Mouse (Mus musculus): Measurements from ENCODE around the gene Mtss1l. TPM values are rescaled to one million over a fixed set of nuclear protein-coding genes. Genes with fewer than 3 reads are reported as not detected.
A peak's percentile ranks its signal among the peaks of the same experiment; 100 is the strongest.

The Mtss1l gene
- total RNA-seq, 2 experiments from 2014 or later: 31.4 to 32.9 TPM

DNA sequence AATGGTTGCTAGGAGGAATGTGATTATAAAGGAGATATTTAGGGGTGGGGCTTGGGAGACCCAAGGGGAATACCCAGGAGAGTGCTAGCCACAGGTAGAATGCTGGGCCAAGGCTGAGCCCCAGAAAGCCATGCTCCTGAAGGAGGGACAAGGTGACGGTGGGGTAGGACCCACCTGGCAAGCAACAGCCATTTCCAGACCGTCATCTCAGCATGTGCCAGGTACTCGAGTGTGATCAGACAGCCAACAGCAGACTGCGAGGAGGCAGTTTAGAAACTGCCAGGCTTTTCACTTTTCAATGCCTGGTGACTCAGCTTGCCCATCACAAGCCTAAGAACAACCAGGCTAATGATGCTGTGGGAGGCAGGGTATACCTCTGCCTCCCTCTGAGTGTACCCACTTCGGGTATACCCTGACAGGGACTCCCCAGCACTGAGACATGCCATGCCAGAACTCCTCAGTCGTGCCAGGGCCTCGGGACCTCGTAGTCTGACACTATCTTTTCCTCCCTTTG, 10.1 kb downstream of the Mtss1l start:
- intact Hi-C loops (cut with DNase I): no loop called here
- DNase-seq: no peak

- DNase-seq: no peak
- intact Hi-C loops (cut with DNase I): no loop called here
Observed at GRCm38 (mm10) chr8:110733036-110733435, 11.8 kb downstream of the Mtss1l start.

- intact Hi-C loops (cut with DNase I): no loop called here
- no peak for DNase-seq
Observed at GRCm38 (mm10) chr8:110738591-110739195, 17.4 kb downstream of the Mtss1l start.

DNA sequence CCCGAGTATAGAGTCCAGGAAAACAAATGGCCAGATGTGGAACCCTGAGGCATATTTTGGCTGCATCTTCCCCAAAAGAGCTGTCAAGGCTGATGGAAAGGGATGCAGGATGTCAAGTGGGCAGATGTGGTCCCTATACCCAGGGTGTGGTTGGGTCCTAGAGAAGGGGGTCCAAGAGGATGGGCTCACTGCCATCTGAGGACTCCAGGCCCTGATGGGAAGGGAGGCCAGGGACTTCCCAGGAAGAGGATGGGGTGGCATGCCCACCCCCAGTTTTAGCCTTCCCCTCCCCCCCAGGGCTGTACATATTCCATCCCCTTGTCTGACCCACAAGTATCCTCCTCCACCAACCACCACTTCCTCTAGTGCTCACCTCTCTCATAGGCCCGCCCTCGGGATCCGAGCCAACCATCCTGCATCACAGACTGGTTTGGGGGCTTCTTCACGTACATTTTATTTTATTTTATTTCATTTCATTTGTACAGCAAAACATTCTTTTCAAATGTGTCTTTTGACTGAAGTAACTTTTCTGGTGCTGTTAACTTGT, 19.4 kb downstream of the Mtss1l start:
- no peak for DNase-seq
- intact Hi-C loops (cut with DNase I): no loop called here

DNA sequence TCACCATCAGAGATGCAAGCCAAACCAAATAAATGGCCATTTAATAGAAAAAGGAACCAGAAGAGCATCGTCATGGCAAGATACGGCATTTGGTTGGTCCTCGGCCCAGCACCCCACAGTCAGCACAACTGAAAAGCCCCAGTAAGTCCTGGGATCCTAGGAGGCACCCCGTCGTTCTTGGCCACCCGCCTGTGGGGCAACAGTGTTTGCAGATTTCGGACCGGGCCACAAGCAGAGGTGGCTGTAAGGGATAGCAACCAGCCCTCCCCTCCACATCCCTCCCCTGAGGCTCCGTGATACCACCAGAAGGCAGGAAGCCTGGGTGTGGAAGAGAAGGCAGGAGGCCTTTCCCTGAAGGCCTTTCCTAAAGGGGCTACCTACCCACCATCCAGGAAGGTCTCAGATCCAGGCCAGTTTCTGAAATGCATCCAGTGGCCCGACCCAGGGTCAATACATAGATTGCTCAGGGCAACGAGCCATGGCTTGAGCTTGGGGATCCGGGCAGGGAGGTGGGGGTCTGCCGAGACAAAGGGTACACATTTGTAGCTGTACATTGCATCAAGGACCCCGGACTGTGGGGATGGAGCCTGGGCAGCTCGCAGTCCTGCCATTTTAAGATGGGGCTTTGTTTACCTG, 20.7 kb downstream of the Mtss1l start:
- intact Hi-C loops (cut with DNase I): no loop called here

DNA sequence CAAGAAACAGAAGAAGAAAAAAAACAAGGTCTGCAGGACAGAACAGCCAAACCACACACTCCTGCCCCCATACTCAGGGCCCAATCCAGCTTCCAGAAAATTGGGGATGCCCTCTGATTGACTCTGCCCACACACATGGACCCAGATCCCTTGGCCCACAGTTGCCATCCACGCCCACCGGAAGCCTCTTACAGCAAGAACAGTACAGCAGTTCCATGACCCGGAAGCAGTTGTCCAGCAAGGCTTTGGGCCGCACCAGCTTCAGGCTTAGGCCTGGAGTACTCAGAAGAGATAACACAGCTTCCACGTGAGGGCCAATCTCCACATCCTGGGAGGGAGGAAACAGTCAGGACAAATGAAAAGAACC, 21.2 kb downstream of the Mtss1l start:
- DNase-seq: no peak
- intact Hi-C loops (cut with DNase I): no loop called here

More for the DNA sequence above, 20.7 kb downstream of the Mtss1l start:
- DNase-seq: no peak

DNA sequence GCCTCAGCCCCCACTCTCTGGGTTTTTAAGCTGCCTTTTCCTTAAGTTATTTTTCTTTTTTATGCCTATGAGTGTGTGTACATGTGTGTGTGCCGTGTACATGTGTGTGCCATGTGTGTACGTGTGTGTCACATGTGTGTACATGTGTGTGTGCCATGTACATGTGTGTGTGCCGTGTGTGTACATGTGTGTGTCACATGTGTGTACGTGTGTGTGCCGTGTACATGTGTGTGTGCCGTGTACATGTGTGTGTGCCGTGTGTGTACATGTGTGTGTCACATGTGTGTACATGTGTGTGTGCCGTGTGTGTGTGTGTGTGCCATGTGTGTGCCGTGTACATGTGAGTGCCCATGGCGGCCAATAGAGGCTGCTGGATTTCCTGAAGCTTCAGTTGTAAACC, 23.9 kb downstream of the Mtss1l start:
- DNase-seq: no peak
- intact Hi-C loops (cut with DNase I): loop anchor here (5.0 kb wide), 1 partner anchor 227 kb away; no protein-coding TSS in a partner anchor

DNA sequence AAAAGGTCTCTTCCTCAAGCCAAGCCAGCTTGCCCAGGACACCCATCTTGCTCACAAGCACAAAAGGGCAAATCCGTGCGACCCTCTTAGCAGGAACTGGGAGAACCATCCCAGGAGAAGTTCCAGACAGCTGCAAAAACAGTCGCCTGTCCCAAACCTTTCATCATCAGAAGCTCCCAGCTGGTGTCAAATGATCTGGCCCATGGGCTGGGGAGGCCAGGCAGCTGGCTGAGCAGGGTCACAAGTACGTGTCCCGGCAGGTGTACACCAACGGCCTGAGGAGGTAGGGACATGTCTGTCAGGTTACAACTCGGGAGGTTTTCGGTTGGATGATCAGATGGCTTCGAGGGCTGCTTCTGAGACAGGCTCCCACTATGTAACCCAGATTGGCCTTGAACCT, 25.4 kb downstream of the Mtss1l start:
- intact Hi-C loops (cut with DNase I): loop anchor here (5.0 kb wide), 1 partner anchor 226 kb away; no protein-coding TSS in a partner anchor
- DNase-seq: no peak

GRCm38 (mm10) chr8:110749500-110750170, 28.4 kb downstream of the Mtss1l start:
- DNase-seq: peak in 1 of 2 experiments; percentile 73
- intact Hi-C loops (cut with DNase I): loop anchor here (5.0 kb wide), 5 partner anchors 58 to 343 kb away; partner anchors contain the start of genes Clec18a, Il34 and Pdpr

GRCm38 (mm10) chr8:110750269-110750668, 29.0 kb downstream of the Mtss1l start:
- DNase-seq: no peak
- intact Hi-C loops (cut with DNase I): loop anchor here (5.0 kb wide), 4 partner anchors 57 to 342 kb away; partner anchors contain the start of genes Clec18a, Il34 and Pdpr

DNA sequence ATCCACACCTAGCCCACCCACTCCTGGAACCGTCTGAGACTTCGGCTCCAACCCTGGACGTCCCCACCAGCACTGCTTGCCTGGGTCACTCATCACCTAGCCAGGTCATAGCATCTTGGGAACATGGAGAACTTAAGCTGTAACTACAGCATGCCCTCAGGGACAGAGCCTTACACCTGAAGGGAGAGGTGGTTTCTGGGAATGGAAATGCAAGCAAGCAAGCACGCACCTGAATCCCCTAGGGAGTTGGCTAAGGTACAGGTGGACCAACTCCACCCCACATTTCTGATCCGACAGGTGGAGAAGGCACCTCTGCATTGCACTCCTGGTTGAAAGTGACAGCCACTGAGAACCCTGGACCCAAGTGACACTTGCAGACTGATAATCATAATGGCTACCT, 30.2 kb downstream of the Mtss1l start:
- intact Hi-C loops (cut with DNase I): loop anchor here (5.0 kb wide), 4 partner anchors 56 to 341 kb away; partner anchors contain the start of genes Clec18a, Il34 and Pdpr

DNA sequence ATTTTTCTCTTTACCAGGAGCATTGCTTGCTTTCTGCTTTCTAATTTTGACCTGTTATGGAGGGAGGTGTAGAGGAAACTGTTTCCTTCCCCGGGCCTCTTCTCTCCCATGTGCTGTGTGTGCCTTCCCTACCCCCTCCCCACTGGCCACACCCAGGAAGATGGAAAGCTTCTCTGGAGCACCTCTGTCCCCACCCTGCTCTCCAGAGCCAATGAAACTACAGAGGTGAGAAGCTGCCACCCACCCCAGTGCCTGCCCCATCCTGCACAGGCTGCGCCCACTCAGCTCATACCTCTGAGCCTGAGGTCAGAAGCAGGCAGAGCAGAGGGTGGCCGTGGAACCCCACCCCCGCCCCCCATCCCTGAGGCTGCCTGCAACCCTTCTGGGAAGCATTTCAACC, 33.4 kb downstream of the Mtss1l start:
- intact Hi-C loops (cut with DNase I): loop anchor here (5.0 kb wide), 4 partner anchors 53 to 338 kb away; partner anchors contain the start of genes Clec18a, Il34 and Pdpr

More for the DNA sequence above, 30.2 kb downstream of the Mtss1l start:
- DNase-seq: no peak

DNA sequence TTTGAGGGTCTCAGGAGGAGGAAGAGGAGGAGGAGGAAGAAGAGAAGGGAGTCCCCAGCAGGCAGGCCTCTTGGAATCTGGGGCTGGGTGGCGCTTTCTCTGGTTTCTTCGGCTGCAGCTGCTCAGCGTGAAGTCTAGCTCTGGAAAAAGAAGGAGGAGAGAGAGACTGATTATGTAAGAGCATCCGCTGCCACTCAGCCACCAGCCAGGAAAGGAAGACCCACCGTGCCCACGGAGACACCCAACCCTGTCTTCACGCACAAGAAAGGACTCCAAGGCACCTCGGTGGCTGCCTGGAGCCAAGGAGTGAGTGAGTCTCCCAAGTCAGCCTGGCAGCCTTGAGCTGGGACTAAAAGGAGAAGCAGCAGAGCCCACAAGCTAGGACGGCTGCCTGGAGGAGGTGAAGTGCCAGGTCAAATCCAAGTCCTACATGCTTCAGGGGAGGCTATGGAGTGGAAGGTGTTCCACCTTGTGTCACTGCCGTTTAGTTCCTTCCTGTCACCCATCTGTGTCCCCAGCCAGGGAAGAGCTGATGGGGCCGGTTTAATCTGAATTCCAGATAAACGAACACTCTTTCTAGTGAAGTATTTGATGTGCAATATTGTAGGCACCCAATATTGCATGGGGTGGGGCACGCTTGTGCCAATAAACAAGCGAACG, 34.4 kb downstream of the Mtss1l start:
- DNase-seq: no peak
- intact Hi-C loops (cut with DNase I): no loop called here

More for the DNA sequence above, 33.4 kb downstream of the Mtss1l start:
- DNase-seq: no peak

DNA sequence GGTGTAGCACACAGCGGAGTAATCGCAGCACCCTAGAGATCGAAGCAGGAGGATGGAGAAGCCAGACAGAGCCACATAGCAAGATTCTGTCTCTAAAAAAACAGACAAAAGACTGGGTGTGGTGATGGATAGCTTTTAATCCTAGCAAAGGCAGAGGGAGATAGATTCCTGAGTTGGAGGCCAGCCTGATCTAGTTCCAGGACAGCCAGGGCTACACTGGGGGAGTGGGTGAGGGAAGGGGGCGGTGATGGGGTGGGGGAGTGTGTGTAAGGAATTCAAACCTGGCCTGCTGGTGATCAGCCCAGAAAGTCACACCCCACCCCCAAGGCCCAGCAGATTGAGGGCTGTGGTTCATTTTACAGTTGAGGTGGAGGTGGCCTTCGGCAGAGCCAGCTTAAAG, 34.9 kb downstream of the Mtss1l start:
- no peak for DNase-seq
- intact Hi-C loops (cut with DNase I): no loop called here

- intact Hi-C loops (cut with DNase I): no loop called here
- DNase-seq: no peak
Observed at GRCm38 (mm10) chr8:110760280-110760940, 39.1 kb downstream of the Mtss1l start.

- intact Hi-C loops (cut with DNase I): no loop called here
- peak; percentile 72 to 76 for DNase-seq
Observed at GRCm38 (mm10) chr8:110761185-110761584, 39.9 kb downstream of the Mtss1l start.

- intact Hi-C loops (cut with DNase I): no loop called here
- no peak for DNase-seq
Observed at GRCm38 (mm10) chr8:110761988-110762387, 40.7 kb downstream of the Mtss1l start.

DNA sequence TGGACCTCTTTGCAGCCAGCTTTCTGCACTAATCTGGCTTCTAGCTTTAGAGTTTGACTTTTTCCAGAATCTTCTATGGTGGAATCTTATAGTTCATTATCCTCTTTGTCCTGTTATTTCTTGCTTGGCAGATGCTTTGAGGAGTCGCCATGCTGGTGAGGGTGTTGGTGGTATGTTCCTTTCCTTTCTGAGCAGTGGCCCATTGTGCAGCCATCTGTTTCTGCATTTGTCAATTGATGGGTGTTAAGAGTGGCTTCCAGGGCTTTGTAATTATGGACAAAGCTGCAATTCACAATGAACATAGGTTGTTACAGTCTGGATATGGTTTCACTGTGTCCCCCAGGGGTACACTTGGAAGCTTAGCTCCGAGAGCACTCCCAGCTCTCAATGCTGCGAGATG, 43.4 kb downstream of the Mtss1l start:
- DNase-seq: no peak
- intact Hi-C loops (cut with DNase I): no loop called here

DNA sequence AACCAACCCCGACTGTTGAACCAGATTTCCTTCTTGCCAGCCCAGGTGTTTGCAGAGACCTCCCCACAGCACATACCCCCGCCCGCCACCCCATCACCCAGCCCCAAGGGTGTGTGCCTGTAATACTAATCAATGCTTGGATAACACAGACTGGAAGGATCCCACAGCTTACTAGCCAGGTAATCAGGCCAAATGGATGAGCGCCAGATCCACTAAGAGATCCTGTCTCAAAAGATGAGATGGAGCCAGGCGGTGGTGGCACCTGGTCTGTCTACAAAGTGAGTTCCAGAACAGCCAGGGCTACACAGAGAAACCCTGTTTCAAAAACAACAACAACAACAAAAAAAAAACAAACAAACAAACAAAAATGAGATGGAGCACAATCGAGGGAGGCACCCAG, 46.0 kb downstream of the Mtss1l start:
- DNase-seq: no peak
- intact Hi-C loops (cut with DNase I): no loop called here

DNA sequence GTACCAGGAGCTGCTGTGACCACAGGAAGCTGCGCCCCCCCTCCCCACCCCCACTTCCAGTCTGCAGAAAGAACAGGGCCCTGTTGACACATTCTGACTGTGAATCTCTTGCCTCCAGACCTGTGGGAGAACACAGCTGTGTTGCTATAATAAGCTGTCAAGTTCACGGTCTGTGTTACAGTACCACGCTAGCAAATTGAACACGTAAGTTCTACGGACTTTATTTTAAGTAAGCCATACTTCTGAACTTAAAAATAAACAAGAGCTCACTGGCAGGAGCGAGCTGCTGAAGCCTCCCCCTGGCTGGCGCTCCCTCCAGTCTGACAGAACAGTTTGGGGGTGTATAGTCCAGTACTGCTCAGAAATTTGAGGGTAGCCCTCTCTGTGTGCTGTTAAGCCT, 51.2 kb downstream of the Mtss1l start:
- intact Hi-C loops (cut with DNase I): no loop called here
- no peak for DNase-seq
